Mouse (Mus musculus) MEL (cell line): ENCODE results near the gene Tcf12.

Experiments
- CTCF ChIP-seq, 3 experiments: IDR thresholded peaks in 2 of 3; conservative IDR thresholded peaks in 1 of 3; 2 replicates each; pipeline ENCODE4 v1.5.1; 2011 to 2012; ENCODE audit warnings: low read length in 3 of 3, low read depth in 2 of 3, mild to moderate bottlenecking in 2 of 3, improper control_type of control experiment in 1 of 3, inconsistent platforms in 1 of 3, mixed read lengths in 1 of 3, moderate library complexity in 1 of 3; ENCODE audit not compliant: control insufficient read depth in 1 of 3, insufficient read depth in 1 of 3, poor library complexity in 1 of 3, severe bottlenecking in 1 of 3
- E2F4 ChIP-seq: IDR thresholded peaks from 2 replicates; pipeline ENCODE4 v1.6.1; 2011; ENCODE audit warnings: low read depth, low read length, improper control_type of control experiment, borderline replicate concordance
- MEF2A ChIP-seq: IDR thresholded peaks from 2 replicates; pipeline ENCODE4 v1.6.1; 2014; ENCODE audit warnings: low read depth, mild to moderate bottlenecking, inconsistent platforms, low read length, improper control_type of control experiment; ENCODE audit not compliant: poor library complexity, insufficient replicate concordance, severe bottlenecking; ENCODE audit errors: extremely low read depth
- POLR2A ChIP-seq, 2 experiments: IDR thresholded peaks; 2 replicates each; pipeline ENCODE4 v1.6.1; 2011 to 2012; ENCODE audit warnings: low read length in 2 of 2, mild to moderate bottlenecking in 2 of 2, control low read depth in 1 of 2, improper control_type of control experiment in 1 of 2, low read depth in 1 of 2, moderate library complexity in 1 of 2; ENCODE audit not compliant: control insufficient read depth in 1 of 2, insufficient read depth in 1 of 2, poor library complexity in 1 of 2
- USF2 ChIP-seq, 2 experiments: IDR thresholded peaks; 2 replicates each; pipeline ENCODE4 v1.6.1; 2011 to 2012; ENCODE audit warnings: improper control_type of control experiment in 2 of 2, low read length in 2 of 2, borderline replicate concordance in 1 of 2, inconsistent platforms in 1 of 2, low read depth in 1 of 2, mild to moderate bottlenecking in 1 of 2; ENCODE audit not compliant: insufficient read depth in 1 of 2
- ZMIZ1 ChIP-seq: IDR thresholded peaks from 2 replicates; pipeline ENCODE4 v1.6.1; 2012; ENCODE audit warnings: low read depth, mild to moderate bottlenecking, inconsistent platforms, low read length, improper control_type of control experiment, moderate library complexity

GRCm38 (mm10) chr9:72132728-72133088, 21.0 kb upstream of the Tcf12 start:
- TF ChIP-seq USF2 (IDR thresholded peaks at IDR 0.05; ENCODE audit: borderline replicate concordance in 1 of 2, insufficient read depth in 1 of 2, low read depth in 1 of 2, low read length in 2 of 2) (no peak), POLR2A (IDR thresholded peaks at IDR 0.05; ENCODE audit: control insufficient read depth in 1 of 2, insufficient read depth in 1 of 2, low read depth in 1 of 2, low read length in 2 of 2, poor library complexity in 1 of 2) (no peak), CTCF (IDR thresholded peaks at IDR 0.05 in 2 of 3, conservative IDR thresholded peaks at IDR 0.05 in 1 of 3; ENCODE audit: control insufficient read depth in 1 of 3, insufficient read depth in 1 of 3, low read depth in 2 of 3, low read length in 3 of 3, poor library complexity in 1 of 3, severe bottlenecking in 1 of 3) (no peak), ZMIZ1 (no peak), MEF2A (no peak), E2F4 (no peak)
